Mouse (Mus musculus): ENCODE measurements at regions not wholly inside any gene's neighbourhood (a gene's known extent, or its start where the extent isn't known, plus 50 kb on each side); places are given as distances from the start of the nearest gene placed in this dataset.

DNA sequence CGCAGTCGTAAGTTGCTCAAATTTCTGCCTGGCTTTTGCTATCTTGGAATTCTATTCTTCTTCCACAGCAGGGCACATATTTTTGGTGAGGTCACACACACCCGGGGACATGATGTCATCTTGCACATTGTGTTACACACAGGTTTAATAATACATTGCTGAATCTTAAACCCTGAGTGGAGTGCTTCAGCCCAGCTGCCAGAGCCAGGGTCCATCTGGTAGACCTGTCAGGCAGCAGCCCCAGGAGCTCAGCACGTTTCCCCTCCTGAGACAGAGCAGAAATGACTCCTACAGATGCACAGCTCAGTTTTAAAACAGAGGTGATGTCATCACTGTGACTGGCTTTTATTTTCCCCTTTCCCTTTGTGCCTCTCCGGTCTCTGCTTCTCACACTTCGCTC lies 280.4 kb downstream of the Tgfb2 start:
- H3K27me3 ChIP-seq (ENCODE audit: insufficient read depth, low read length) = no peaks in the 10 kb centered on the region
- H3K4me2 ChIP-seq (replicated peaks; ENCODE audit: low read depth, low read length) = no peak overlapping the region
- no peaks in the 10 kb centered on the region for H3K9me3 ChIP-seq (ENCODE audit: low read length)
- H3K4me1 ChIP-seq (ENCODE audit: insufficient read depth, low read length) = no peaks in the 10 kb centered on the region
- ATAC-seq (ENCODE audit: low FRiP score, low TSS enrichment) = no peak
- H3K4me3 ChIP-seq (ENCODE audit: low read length) = no peak overlapping the region
- H3K9ac ChIP-seq (replicated peaks; ENCODE audit: low read length) = no peak overlapping the region
- H3K36me3 ChIP-seq (ENCODE audit: insufficient read depth, low read length) = no peaks in the 10 kb centered on the region
- no peak overlapping the region for H3K27ac ChIP-seq (ENCODE audit: low read length)
- 73% methylated on average over 6 of the region's 6 CpGs for WGBS

DNA sequence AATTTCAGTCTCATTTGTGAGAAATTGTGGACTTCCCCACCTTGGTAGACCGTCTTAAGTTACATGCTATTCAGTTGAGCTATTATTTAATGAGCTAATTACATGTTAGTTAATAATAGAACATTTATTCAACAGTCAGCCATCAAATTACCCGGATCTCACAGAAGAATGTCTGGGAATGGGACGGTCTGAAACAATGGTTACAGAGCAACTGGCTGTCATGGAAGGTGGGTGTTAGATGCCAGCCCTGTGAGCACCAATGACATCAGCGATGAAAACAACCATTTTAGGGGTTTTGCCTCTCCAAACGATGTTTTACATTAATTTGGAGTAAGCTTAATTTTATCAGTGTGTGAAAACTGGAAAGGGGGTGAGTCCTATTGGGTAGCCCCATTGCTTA lies 281.7 kb downstream of the Tgfb2 start:
- Histone ChIP-seq H3K4me3 (ENCODE audit: low read length) (no peak overlapping the region), H3K4me1 (ENCODE audit: insufficient read depth, low read length) (no peaks in the 10 kb centered on the region), H3K4me2 (replicated peaks; ENCODE audit: low read depth, low read length) (no peak overlapping the region), H3K27ac (ENCODE audit: low read length) (no peak overlapping the region), H3K36me3 (ENCODE audit: insufficient read depth, low read length) (no peaks in the 10 kb centered on the region), H3K27me3 (ENCODE audit: insufficient read depth, low read length) (no peaks in the 10 kb centered on the region), H3K9me3 (ENCODE audit: low read length) (no peaks in the 10 kb centered on the region), H3K9ac (replicated peaks; ENCODE audit: low read length) (no peak overlapping the region)
- WGBS = 82% methylated on average over 5 of the region's 5 CpGs
- ATAC-seq (ENCODE audit: low FRiP score, low TSS enrichment) = no peak

DNA sequence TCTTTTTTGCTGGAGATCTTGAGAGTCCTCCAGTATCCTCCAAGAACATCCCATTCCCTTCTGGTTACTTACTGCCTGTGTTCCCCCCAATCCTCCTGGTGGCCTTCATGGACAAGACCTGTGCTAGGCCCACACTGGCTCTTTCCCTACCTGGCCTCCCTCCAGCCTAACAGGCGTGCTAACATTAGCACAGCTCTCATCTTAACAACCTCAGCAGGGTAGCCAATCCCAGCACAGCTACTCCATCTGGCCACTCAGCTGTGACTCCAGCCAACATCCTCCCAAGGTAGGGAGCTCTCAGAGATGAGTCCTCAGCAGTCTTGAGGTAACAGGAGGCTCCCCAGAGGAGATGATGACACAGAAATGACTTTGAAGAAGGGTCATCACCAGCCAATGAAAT lies 288.7 kb downstream of the Tgfb2 start:
- ATAC-seq (ENCODE audit: low FRiP score, low TSS enrichment) = no peak
- 68% methylated on average over 1 of the region's 1 CpGs for WGBS
- Histone ChIP-seq H3K36me3 (ENCODE audit: insufficient read depth, low read length) (no peaks in the 10 kb centered on the region), H3K27me3 (ENCODE audit: insufficient read depth, low read length) (no peaks in the 10 kb centered on the region), H3K9ac (replicated peaks; ENCODE audit: low read length) (no peak overlapping the region), H3K4me1 (ENCODE audit: insufficient read depth, low read length) (no peaks in the 10 kb centered on the region; the same call in 1 of the 2 replicates), H3K27ac (ENCODE audit: low read length) (no peak overlapping the region), H3K9me3 (ENCODE audit: low read length) (no peaks in the 10 kb centered on the region), H3K4me3 (ENCODE audit: low read length) (no peak overlapping the region), H3K4me2 (replicated peaks; ENCODE audit: low read depth, low read length) (no peak overlapping the region)

DNA sequence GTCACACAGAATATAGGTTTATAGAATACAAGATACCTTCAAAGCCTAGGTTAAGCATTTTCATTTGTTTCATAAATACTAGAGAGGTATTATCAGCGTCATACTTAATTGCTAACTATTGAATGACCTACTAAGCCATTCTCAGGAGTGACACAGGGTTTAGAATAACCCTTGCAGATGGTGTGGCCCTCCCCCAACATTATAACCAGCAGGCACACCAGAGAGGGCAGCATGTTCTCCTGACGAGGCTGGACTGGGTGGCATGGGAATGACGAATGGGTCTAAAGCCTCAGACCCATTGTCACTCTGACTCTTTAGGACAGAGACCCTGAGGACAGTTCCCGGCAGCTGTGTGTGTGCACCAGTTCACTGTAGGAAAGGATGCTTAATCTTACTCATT lies 290.5 kb downstream of the Tgfb2 start:
- no peaks in the 10 kb centered on the region for H3K9me3 ChIP-seq (ENCODE audit: low read length)
- H3K9ac ChIP-seq (replicated peaks; ENCODE audit: low read length) = no peak overlapping the region
- no peak overlapping the region for H3K27ac ChIP-seq (ENCODE audit: low read length)
- no peaks in the 10 kb centered on the region for H3K27me3 ChIP-seq (ENCODE audit: insufficient read depth, low read length)
- no peak overlapping the region for H3K4me3 ChIP-seq (ENCODE audit: low read length)
- no peak overlapping the region for H3K4me2 ChIP-seq (replicated peaks; ENCODE audit: low read depth, low read length)
- WGBS = 78% methylated on average over 4 of the region's 4 CpGs
- ATAC-seq (ENCODE audit: low FRiP score, low TSS enrichment) = no peak
- H3K4me1 ChIP-seq (ENCODE audit: insufficient read depth, low read length) = no peaks in the 10 kb centered on the region; the same call in 1 of the 2 replicates
- no peaks in the 10 kb centered on the region for H3K36me3 ChIP-seq (ENCODE audit: insufficient read depth, low read length)

DNA sequence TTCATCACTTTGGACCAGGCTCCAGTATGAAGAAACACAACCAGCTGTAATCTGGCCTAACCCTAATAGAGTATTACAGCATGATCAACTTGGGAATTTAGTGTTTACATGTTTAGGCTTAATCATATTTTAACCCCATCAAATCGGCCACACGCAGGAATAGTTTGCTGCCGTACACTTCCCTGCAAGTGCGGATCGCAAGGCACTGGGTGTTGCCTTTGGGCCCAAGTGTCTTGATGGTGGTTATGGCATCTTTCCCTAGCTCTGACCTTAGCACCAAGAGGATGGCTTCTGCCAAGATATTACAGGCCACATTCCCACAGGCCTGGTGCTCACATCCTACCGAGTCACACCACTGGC lies 291.9 kb downstream of the Tgfb2 start:
- no peaks in the 10 kb centered on the region for H3K36me3 ChIP-seq (ENCODE audit: insufficient read depth, low read length)
- WGBS = 88% methylated on average over 6 of the region's 6 CpGs
- H3K4me1 ChIP-seq (ENCODE audit: insufficient read depth, low read length) = peaks cover 7% of the 10 kb centered on the region
- H3K9ac ChIP-seq (replicated peaks; ENCODE audit: low read length) = no peak overlapping the region
- no peaks in the 10 kb centered on the region for H3K9me3 ChIP-seq (ENCODE audit: low read length)
- H3K4me3 ChIP-seq (ENCODE audit: low read length) = no peak overlapping the region
- no peak overlapping the region for H3K4me2 ChIP-seq (replicated peaks; ENCODE audit: low read depth, low read length)
- no peaks in the 10 kb centered on the region for H3K27me3 ChIP-seq (ENCODE audit: insufficient read depth, low read length)
- no peak overlapping the region for H3K27ac ChIP-seq (ENCODE audit: low read length)
- no peak for ATAC-seq (ENCODE audit: low FRiP score, low TSS enrichment)

DNA sequence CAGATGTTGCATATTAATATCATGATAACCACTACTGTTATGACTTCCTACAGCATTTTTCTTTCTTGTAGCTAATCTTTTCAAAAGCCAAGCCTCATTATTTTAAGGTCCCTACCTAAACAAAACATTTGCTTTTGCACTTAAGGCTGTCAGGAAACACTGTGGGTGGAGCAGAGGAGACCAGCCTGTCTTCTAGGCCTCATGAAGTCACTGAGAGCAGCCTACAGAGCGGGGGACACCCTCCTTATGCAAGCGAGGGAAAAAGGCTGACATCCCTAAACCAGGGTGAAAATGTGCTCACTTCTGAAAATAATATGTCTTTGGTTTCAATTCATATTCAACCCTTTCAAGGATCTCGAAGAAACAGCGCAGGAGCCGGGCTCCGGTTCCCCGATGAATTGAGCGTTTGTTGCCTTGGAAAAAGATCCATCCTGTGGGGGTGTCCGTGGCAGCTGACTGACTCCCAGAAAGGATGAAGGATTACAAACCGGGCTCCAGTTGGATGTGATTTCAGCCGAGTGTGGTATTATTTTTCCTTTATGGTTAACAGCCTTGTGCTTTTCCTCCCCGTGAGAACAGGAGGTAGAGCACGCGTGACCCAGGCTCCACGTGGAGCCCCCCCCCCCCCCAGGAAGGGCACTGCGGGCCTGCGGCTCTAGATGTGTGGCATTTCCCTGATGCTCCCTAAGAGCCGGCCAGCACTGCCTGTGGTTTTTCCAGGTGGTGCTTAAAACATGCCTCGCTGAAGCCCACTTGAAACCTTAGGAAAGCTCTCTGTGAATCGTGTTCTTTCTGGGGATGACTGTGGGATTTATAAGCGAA lies 292.5 kb downstream of the Tgfb2 start:
- H3K27me3 ChIP-seq (ENCODE audit: insufficient read depth, low read length) = no peaks in the 10 kb centered on the region
- no peak overlapping the region for H3K9ac ChIP-seq (replicated peaks; ENCODE audit: low read length)
- WGBS = 42% methylated on average over 20 of the region's 21 CpGs
- peaks cover 7% of the 10 kb centered on the region for H3K4me1 ChIP-seq (ENCODE audit: insufficient read depth, low read length)
- H3K4me3 ChIP-seq (ENCODE audit: low read length) = no peak overlapping the region
- H3K27ac ChIP-seq (ENCODE audit: low read length) = no peak overlapping the region
- H3K9me3 ChIP-seq (ENCODE audit: low read length) = no peaks in the 10 kb centered on the region
- ATAC-seq (ENCODE audit: low FRiP score, low TSS enrichment) = no peak
- no peaks in the 10 kb centered on the region for H3K36me3 ChIP-seq (ENCODE audit: insufficient read depth, low read length)
- H3K4me2 ChIP-seq (replicated peaks; ENCODE audit: low read depth, low read length) = no peak overlapping the region

DNA sequence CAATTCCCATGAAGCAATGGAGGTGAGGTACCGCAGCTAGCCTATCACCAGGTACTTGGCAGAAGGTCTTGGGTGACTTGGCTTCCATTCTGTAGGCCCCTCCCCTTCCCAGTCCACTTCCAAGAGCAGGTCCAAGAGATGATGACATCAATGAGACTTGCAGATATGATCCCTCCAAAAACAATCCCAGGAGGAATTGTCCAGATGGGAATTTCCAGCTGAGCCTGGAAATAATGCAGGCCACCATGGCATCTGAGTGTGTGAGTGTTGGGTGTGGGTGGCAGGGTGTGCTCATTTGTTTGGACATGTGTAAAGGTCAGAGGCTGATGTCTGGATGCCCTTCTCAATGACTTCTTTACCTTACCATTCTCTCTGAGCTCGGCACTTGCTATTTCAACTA lies 293.5 kb downstream of the Tgfb2 start:
- H3K9ac ChIP-seq (replicated peaks; ENCODE audit: low read length) = no peak overlapping the region
- WGBS = 78% methylated on average over 2 of the region's 2 CpGs
- peaks cover 7% of the 10 kb centered on the region for H3K4me1 ChIP-seq (ENCODE audit: insufficient read depth, low read length)
- H3K4me3 ChIP-seq (ENCODE audit: low read length) = no peak overlapping the region
- H3K27me3 ChIP-seq (ENCODE audit: insufficient read depth, low read length) = no peaks in the 10 kb centered on the region
- no peak overlapping the region for H3K27ac ChIP-seq (ENCODE audit: low read length)
- no peaks in the 10 kb centered on the region for H3K9me3 ChIP-seq (ENCODE audit: low read length)
- H3K36me3 ChIP-seq (ENCODE audit: insufficient read depth, low read length) = no peaks in the 10 kb centered on the region
- no peak for ATAC-seq (ENCODE audit: low FRiP score, low TSS enrichment)
- no peak overlapping the region for H3K4me2 ChIP-seq (replicated peaks; ENCODE audit: low read depth, low read length)

DNA sequence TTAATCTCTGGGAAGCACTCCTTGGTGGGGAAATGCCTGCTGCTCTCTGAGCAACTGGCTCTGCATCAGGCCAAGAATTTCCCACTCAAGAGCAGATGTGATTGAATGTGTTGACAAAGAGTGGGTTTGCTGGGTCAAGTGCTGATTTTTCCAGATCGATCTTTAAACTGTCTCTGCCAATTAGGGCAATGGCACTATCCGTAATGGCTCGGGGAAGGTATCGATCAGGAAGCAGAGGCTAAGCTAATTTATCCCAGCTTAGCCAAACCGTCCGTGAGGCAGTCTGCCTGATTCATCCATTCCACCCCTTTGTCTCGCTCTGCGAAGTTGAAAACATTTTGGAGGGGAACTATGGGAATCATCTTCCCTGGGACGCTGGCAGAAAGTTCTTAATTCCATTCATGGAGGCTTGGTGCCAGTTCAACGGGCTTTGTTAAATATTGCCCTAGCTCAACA lies 291.9 kb upstream of the Lyplal1 start:
- 73% methylated on average over 10 of the region's 10 CpGs for WGBS
- 0 out of 2 replicates have a peak overlapping the region, but pooled peaks have one; percentile 2 for H3K4me2 ChIP-seq (replicated peaks; ENCODE audit: low read depth, low read length)

DNA sequence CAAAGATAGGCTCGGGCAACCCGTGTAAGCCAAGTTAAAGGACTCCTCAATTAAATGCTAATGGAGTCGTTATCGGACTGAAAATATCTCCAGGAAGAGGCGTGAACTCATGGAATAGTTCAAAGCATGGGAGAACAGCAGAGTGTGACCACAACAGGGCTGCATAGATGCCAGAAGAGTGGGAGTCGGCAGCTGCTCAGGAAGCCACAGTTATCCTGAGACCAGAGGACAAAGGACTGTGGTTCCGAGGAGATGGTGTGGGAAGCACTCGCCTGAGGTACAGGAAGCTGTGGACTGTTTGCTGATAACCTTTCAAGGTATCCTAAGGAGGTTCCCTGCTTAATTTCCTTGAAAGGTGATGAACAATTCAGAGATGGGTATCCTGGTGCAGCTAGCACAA lies 290.5 kb upstream of the Lyplal1 start:
- no peak overlapping the region for H3K27ac ChIP-seq (ENCODE audit: low read length)
- ATAC-seq (ENCODE audit: low FRiP score, low TSS enrichment) = no peak
- WGBS = 47% methylated on average over 8 of the region's 8 CpGs
- H3K9me3 ChIP-seq (ENCODE audit: low read length) = no peaks in the 10 kb centered on the region
- H3K4me3 ChIP-seq (ENCODE audit: low read length) = no peak overlapping the region
- H3K4me2 ChIP-seq (replicated peaks; ENCODE audit: low read depth, low read length) = no peak overlapping the region
- no peaks in the 10 kb centered on the region for H3K36me3 ChIP-seq (ENCODE audit: insufficient read depth, low read length)
- H3K27me3 ChIP-seq (ENCODE audit: insufficient read depth, low read length) = no peaks in the 10 kb centered on the region
- no peak overlapping the region for H3K9ac ChIP-seq (replicated peaks; ENCODE audit: low read length)
- peaks cover 7% of the 10 kb centered on the region for H3K4me1 ChIP-seq (ENCODE audit: insufficient read depth, low read length)

More for the DNA sequence above, 291.9 kb upstream of the Lyplal1 start:
- Histone ChIP-seq H3K4me3 (ENCODE audit: low read length) (no peak overlapping the region), H3K4me1 (ENCODE audit: insufficient read depth, low read length) (peaks cover 7% of the 10 kb centered on the region), H3K9ac (replicated peaks; ENCODE audit: low read length) (no peak overlapping the region), H3K27ac (ENCODE audit: low read length) (no peak overlapping the region), H3K9me3 (ENCODE audit: low read length) (no peaks in the 10 kb centered on the region), H3K36me3 (ENCODE audit: insufficient read depth, low read length) (no peaks in the 10 kb centered on the region), H3K27me3 (ENCODE audit: insufficient read depth, low read length) (no peaks in the 10 kb centered on the region)
- no peak for ATAC-seq (ENCODE audit: low FRiP score, low TSS enrichment)

DNA sequence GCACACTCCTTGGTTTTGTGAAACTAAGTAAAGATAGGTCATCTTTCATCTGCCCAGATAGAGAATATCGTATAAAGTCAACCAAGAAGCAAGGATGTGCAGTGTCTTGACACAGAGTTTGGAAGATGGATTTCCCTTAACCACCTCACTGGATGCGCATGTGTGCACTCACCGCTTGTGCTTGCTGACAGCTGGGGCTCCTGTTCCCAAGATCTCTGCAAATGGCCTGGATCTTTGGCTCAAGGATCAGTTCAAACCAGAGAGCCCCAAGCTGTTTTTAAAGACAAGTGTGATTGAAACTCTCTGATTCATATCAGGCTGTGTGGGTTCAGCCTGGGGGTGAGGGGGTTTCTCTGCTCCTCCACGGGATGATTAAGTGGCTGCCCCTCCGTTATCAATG lies 288.6 kb upstream of the Lyplal1 start:
- H3K4me1 ChIP-seq (ENCODE audit: insufficient read depth, low read length) = peaks cover 7% of the 10 kb centered on the region
- no peaks in the 10 kb centered on the region for H3K27me3 ChIP-seq (ENCODE audit: insufficient read depth, low read length)
- 67% methylated on average over 5 of the region's 5 CpGs for WGBS
- no peaks in the 10 kb centered on the region for H3K9me3 ChIP-seq (ENCODE audit: low read length)
- no peaks in the 10 kb centered on the region for H3K36me3 ChIP-seq (ENCODE audit: insufficient read depth, low read length)
- no peak for ATAC-seq (ENCODE audit: low FRiP score, low TSS enrichment)
- H3K27ac ChIP-seq (ENCODE audit: low read length) = no peak overlapping the region
- no peak overlapping the region for H3K4me3 ChIP-seq (ENCODE audit: low read length)
- no peak overlapping the region for H3K4me2 ChIP-seq (replicated peaks; ENCODE audit: low read depth, low read length)
- H3K9ac ChIP-seq (replicated peaks; ENCODE audit: low read length) = no peak overlapping the region
